Mouse (Mus musculus): ENCODE results near the gene Cryba4. TPM values are rescaled to one million over a fixed set of nuclear protein-coding genes. Genes with fewer than 3 reads are reported as not detected.

The Cryba4 gene
- total and polyA plus RNA-seq, 3 experiments: not detected

GRCm38 (mm10) chr5:112228240-112229076 is 23.9 kb downstream of the Cryba4 start:
- no peak overlapping the region for H3K27ac ChIP-seq (ENCODE audit: insufficient read depth, low read depth)
- no peaks in the 10 kb centered on the region for H3K36me3 ChIP-seq (replicated peaks in 1 of 2; ENCODE audit: control insufficient read depth in 1 of 2, insufficient read depth in 1 of 2, low read length in 1 of 2)
- no peaks in the 10 kb centered on the region for H3K9me3 ChIP-seq (replicated peaks; ENCODE audit: low read length)
- TF ChIP-seq SMC3 (IDR thresholded peaks at IDR 0.05; ENCODE audit: low read depth, low read length) (no peak), ZMIZ1 (IDR thresholded peaks at IDR 0.05; ENCODE audit: low read depth, low read length) (no peak), UBTF (IDR thresholded peaks at IDR 0.05; ENCODE audit: low read depth, low read length) (no peak), BHLHE40 (IDR thresholded peaks at IDR 0.05; ENCODE audit: low read depth, low read length) (no peak), JUND (conservative IDR thresholded peaks at IDR 0.05; ENCODE audit: low read depth, low read length) (no peak)
- no peak for DNase-seq (ENCODE audit: extremely low read depth)
- no peaks in the 10 kb centered on the region for H3K4me1 ChIP-seq (ENCODE audit: control insufficient read depth in 1 of 2, insufficient read depth in 2 of 2)
- H3K4me3 ChIP-seq (replicated peaks in 1 of 3; ENCODE audit: low read depth in 2 of 3, low read length in 2 of 3, poor library complexity in 1 of 3): no peak overlapping the region
- H3K4me2 ChIP-seq (ENCODE audit: insufficient read depth, low read depth, poor library complexity, severe bottlenecking): no peak overlapping the region
- H3K27me3 ChIP-seq (replicated peaks): peaks cover 48% of the 10 kb centered on the region
- in situ Hi-C loops (cut with MboI; ENCODE audit: low pct_ligation_motif_present, low pct_unique_long_range_greater_than_20kb, low sequenced_read_pairs) (loop anchor here (25.0 kb wide), 1 partner anchor 809 kb away; no protein-coding TSS in a partner anchor), dilution Hi-C loops (cut with MboI; ENCODE audit: extremely low pct_ligation_motif_present, extremely low pct_unique_long_range_greater_than_20kb, low sequenced_read_pairs) (no loop called here)
- no peak overlapping the region for H3K9ac ChIP-seq (ENCODE audit: insufficient read depth, low read depth)
- no peaks in the 10 kb centered on the region for H3K79me2 ChIP-seq (replicated peaks; ENCODE audit: control insufficient read depth, extremely low read depth, insufficient read depth, poor library complexity, severe bottlenecking)

GRCm38 (mm10) chr5:112227898-112228239 is 24.4 kb downstream of the Cryba4 start:
- no peak overlapping the region for H3K4me3 ChIP-seq (replicated peaks in 1 of 3; ENCODE audit: low read depth in 2 of 3, low read length in 2 of 3, poor library complexity in 1 of 3)

GRCm38 (mm10) chr5:112227354-112227753 is 25.0 kb downstream of the Cryba4 start:
- Histone ChIP-seq H3K4me3 (replicated peaks in 1 of 3; ENCODE audit: low read depth in 2 of 3, low read length in 2 of 3, poor library complexity in 1 of 3) (no peak overlapping the region), H3K9me3 (replicated peaks; ENCODE audit: low read length) (no peaks in the 10 kb centered on the region), H3K36me3 (replicated peaks in 1 of 2; ENCODE audit: control insufficient read depth in 1 of 2, insufficient read depth in 1 of 2, low read length in 1 of 2) (no peaks in the 10 kb centered on the region), H3K27ac (ENCODE audit: insufficient read depth, low read depth) (no peak overlapping the region), H3K4me2 (ENCODE audit: insufficient read depth, low read depth, poor library complexity, severe bottlenecking) (no peak overlapping the region), H3K79me2 (replicated peaks; ENCODE audit: control insufficient read depth, extremely low read depth, insufficient read depth, poor library complexity, severe bottlenecking) (no peaks in the 10 kb centered on the region), H3K27me3 (replicated peaks) (peaks cover 55% of the 10 kb centered on the region), H3K4me1 (ENCODE audit: control insufficient read depth in 1 of 2, insufficient read depth in 2 of 2) (no peaks in the 10 kb centered on the region), H3K9ac (ENCODE audit: insufficient read depth, low read depth) (no peak overlapping the region)
- DNase-seq (ENCODE audit: extremely low read depth): no peak
- TF ChIP-seq CTCF (conservative IDR thresholded peaks at IDR 0.05 in 1 of 2, IDR thresholded peaks at IDR 0.05 in 1 of 2; ENCODE audit: low read depth in 2 of 2, low read length in 2 of 2) (no peak), ZMIZ1 (IDR thresholded peaks at IDR 0.05; ENCODE audit: low read depth, low read length) (no peak), TBP (conservative IDR thresholded peaks at IDR 0.05; ENCODE audit: low read depth, low read length) (no peak), USF2 (conservative IDR thresholded peaks at IDR 0.05; ENCODE audit: low read depth, low read length) (no peak), PAX5 (IDR thresholded peaks at IDR 0.05; ENCODE audit: low read length) (no peak), MAFK (IDR thresholded peaks at IDR 0.05; ENCODE audit: insufficient replicate concordance, low read length) (no peak)
- in situ Hi-C loops (cut with MboI; ENCODE audit: low pct_ligation_motif_present, low pct_unique_long_range_greater_than_20kb, low sequenced_read_pairs) (loop anchor here (25.0 kb wide), 1 partner anchor 810 kb away; no protein-coding TSS in a partner anchor), dilution Hi-C loops (cut with MboI; ENCODE audit: extremely low pct_ligation_motif_present, extremely low pct_unique_long_range_greater_than_20kb, low sequenced_read_pairs) (no loop called here)

More at GRCm38 (mm10) chr5:112227898-112228239, 24.4 kb downstream of the Cryba4 start:
- H3K4me1 ChIP-seq (ENCODE audit: control insufficient read depth in 1 of 2, insufficient read depth in 2 of 2): no peaks in the 10 kb centered on the region
- peaks cover 51% of the 10 kb centered on the region for H3K27me3 ChIP-seq (replicated peaks)
- dilution Hi-C loops (cut with MboI; ENCODE audit: extremely low pct_ligation_motif_present, extremely low pct_unique_long_range_greater_than_20kb, low sequenced_read_pairs): no loop called here
- no peak overlapping the region for H3K4me2 ChIP-seq (ENCODE audit: insufficient read depth, low read depth, poor library complexity, severe bottlenecking)
- H3K27ac ChIP-seq (ENCODE audit: insufficient read depth, low read depth): no peak overlapping the region
- in situ Hi-C loops (cut with MboI; ENCODE audit: low pct_ligation_motif_present, low pct_unique_long_range_greater_than_20kb, low sequenced_read_pairs): loop anchor here (25.0 kb wide), 1 partner anchor 809 kb away; no protein-coding TSS in a partner anchor
- TF ChIP-seq E2F4 (IDR thresholded peaks at IDR 0.05; ENCODE audit: insufficient replicate concordance, low read depth, low read length) (no peak), MAX (IDR thresholded peaks at IDR 0.05; ENCODE audit: low read length) (no peak), HCFC1 (IDR thresholded peaks at IDR 0.05; ENCODE audit: low read depth, low read length) (no peak), CHD1 (IDR thresholded peaks at IDR 0.05; ENCODE audit: low read depth, low read length) (no peak), NRF1 (IDR thresholded peaks at IDR 0.05; ENCODE audit: low read depth, low read length) (no peak), TBP (conservative IDR thresholded peaks at IDR 0.05; ENCODE audit: low read depth, low read length) (no peak), SMC3 (IDR thresholded peaks at IDR 0.05; ENCODE audit: low read depth, low read length) (no peak), KAT2A (IDR thresholded peaks at IDR 0.05; ENCODE audit: insufficient replicate concordance, low read length) (no peak), POLR2AphosphoS2 (IDR thresholded peaks at IDR 0.05; ENCODE audit: low read depth, low read length) (no peak), CHD2 (IDR thresholded peaks at IDR 0.05; ENCODE audit: low read length) (no peak), RAD21 (IDR thresholded peaks at IDR 0.05; ENCODE audit: low read depth, low read length) (no peak), PAX5 (IDR thresholded peaks at IDR 0.05; ENCODE audit: low read length) (no peak), MYC (IDR thresholded peaks at IDR 0.05; ENCODE audit: low read depth, low read length) (no peak), ZKSCAN1 (IDR thresholded peaks at IDR 0.05; ENCODE audit: borderline replicate concordance, low read depth, low read length) (no peak), ZMIZ1 (IDR thresholded peaks at IDR 0.05; ENCODE audit: low read depth, low read length) (no peak), USF1 (IDR thresholded peaks at IDR 0.05; ENCODE audit: low read depth, low read length) (no peak), RCOR1 (conservative IDR thresholded peaks at IDR 0.05; ENCODE audit: low read depth, low read length) (no peak), BHLHE40 (IDR thresholded peaks at IDR 0.05; ENCODE audit: low read depth, low read length) (no peak)
- no peak for DNase-seq (ENCODE audit: extremely low read depth)
- H3K9me3 ChIP-seq (replicated peaks; ENCODE audit: low read length): no peaks in the 10 kb centered on the region
- H3K36me3 ChIP-seq (replicated peaks in 1 of 2; ENCODE audit: control insufficient read depth in 1 of 2, insufficient read depth in 1 of 2, low read length in 1 of 2): no peaks in the 10 kb centered on the region
- H3K79me2 ChIP-seq (replicated peaks; ENCODE audit: control insufficient read depth, extremely low read depth, insufficient read depth, poor library complexity, severe bottlenecking): no peaks in the 10 kb centered on the region
- no peak overlapping the region for H3K9ac ChIP-seq (ENCODE audit: insufficient read depth, low read depth)
